Mouse (Mus musculus) liver, embryonic 13.5 days (tissue): Measurements from ENCODE around the gene Lrrk1. TPM values are rescaled to one million over a fixed set of nuclear protein-coding genes. Genes with fewer than 3 reads are reported as not detected.

Source experiments
- ATAC-seq: fragments of 200-750 bp; cut with Nextera tagmentation; 2 replicates; pipeline ENCODE4 v1.8.0; 2017; ENCODE audit warnings: low read depth, mild to moderate bottlenecking, moderate number of reproducible peaks, moderate library complexity
- DNase-seq: peaks from one replicate; pipeline ENCODE4 v3.0.0; 2022
- H3K27ac ChIP-seq: fragments of 300-500 bp; sonication (generic); 2 replicates; pipeline ENCODE4 v1.5.1; 2015; ENCODE audit warnings: moderate library complexity, mild to moderate bottlenecking, inconsistent platforms
- H3K27me3 ChIP-seq: fragments of 300-500 bp; sonication (generic); 2 replicates; pipeline ENCODE4 v1.6.1; 2015; ENCODE audit warnings: mild to moderate bottlenecking, inconsistent platforms
- H3K36me3 ChIP-seq: fragments of 300-500 bp; sonication (generic); 2 replicates; pipeline ENCODE4 v1.6.1; 2015; ENCODE audit warnings: mild to moderate bottlenecking, inconsistent platforms
- H3K4me1 ChIP-seq: fragments of 300-500 bp; sonication (generic); replicated peaks from 2 replicates; pipeline ENCODE4 v1.6.1; 2015; ENCODE audit warnings: inconsistent platforms
- H3K4me2 ChIP-seq: fragments of 300-500 bp; sonication (generic); 2 replicates; pipeline ENCODE4 v1.6.1; 2015; ENCODE audit warnings: inconsistent platforms, mild to moderate bottlenecking, moderate library complexity
- H3K4me3 ChIP-seq: fragments of 300-500 bp; sonication (generic); replicated peaks from 2 replicates; pipeline ENCODE4 v1.5.1; 2015; ENCODE audit warnings: mild to moderate bottlenecking, inconsistent platforms
- H3K9ac ChIP-seq: fragments of 300-500 bp; sonication (generic); 2 replicates; pipeline ENCODE4 v1.6.1; 2015; ENCODE audit warnings: mild to moderate bottlenecking, inconsistent platforms
- H3K9me3 ChIP-seq: fragments of 300-500 bp; sonication (generic); replicated peaks from 2 replicates; pipeline ENCODE4 v1.6.1; 2016; ENCODE audit warnings: inconsistent platforms
- WGBS: fragments of 180-500 bp; shearing (Covaris S2); methylation state at CpG from one replicate; pipeline ENCODE4 v1.1.7; 2015; ENCODE audit not compliant: insufficient replicate concordance; 5-methylcytosine and 5-hydroxymethylcytosine counted together
- polyA plus RNA-seq: library from polyadenylated mRNA; unstranded; fragments of >200 nt; fragmentation: Nextera tagmentation; extraction: Ambion mirVana; gene quantifications from 2 replicates; pipeline ENCODE4 v1.2.1, GENCODE M21; 2015

Gene Lrrk1
- polyA plus RNA-seq, 1 experiment from 2014 or later = 4.2 TPM

GRCm38 (mm10) chr7:66266942-66267850, 121.0 kb downstream of the Lrrk1 start:
- no peak overlapping the region for H3K4me3 ChIP-seq
- peak overlapping the region; percentile 50 for H3K4me2 ChIP-seq
- DNase-seq = peak; percentile 76
- no peaks in the 10 kb centered on the region for H3K27me3 ChIP-seq
- H3K9ac ChIP-seq = peak overlapping the region; percentile 53
- peak; percentile 100 for ATAC-seq
- H3K9me3 ChIP-seq = no peaks in the 10 kb centered on the region
- 56% methylated on average over 6 of the region's 6 CpGs for WGBS
- peaks cover 24% of the 10 kb centered on the region for H3K36me3 ChIP-seq
- peak overlapping the region; percentile 88 for H3K27ac ChIP-seq
- H3K4me1 ChIP-seq = peaks cover 36% of the 10 kb centered on the region

- no peak overlapping the region for H3K9ac ChIP-seq
- DNase-seq (no peak), ATAC-seq (no peak)
- H3K9me3 ChIP-seq = no peaks in the 10 kb centered on the region
- peaks cover 15% of the 10 kb centered on the region for H3K36me3 ChIP-seq
- H3K27ac ChIP-seq = no peak overlapping the region
- no peak overlapping the region for H3K4me2 ChIP-seq
- WGBS = 62% methylated on average over 5 of the region's 5 CpGs
- no peak overlapping the region for H3K4me3 ChIP-seq
- H3K4me1 ChIP-seq = peaks cover 43% of the 10 kb centered on the region
- no peaks in the 10 kb centered on the region for H3K27me3 ChIP-seq
Observed at GRCm38 (mm10) chr7:66263421-66263820, 124.7 kb downstream of the Lrrk1 start.

- DNase-seq (no peak), ATAC-seq (no peak)
- H3K4me1 ChIP-seq = peaks cover 35% of the 10 kb centered on the region
- peaks cover 15% of the 10 kb centered on the region for H3K36me3 ChIP-seq
- no peak overlapping the region for H3K9ac ChIP-seq
- H3K9me3 ChIP-seq = no peaks in the 10 kb centered on the region
- no peak overlapping the region for H3K4me2 ChIP-seq
- no peaks in the 10 kb centered on the region for H3K27me3 ChIP-seq
- no peak overlapping the region for H3K27ac ChIP-seq
- 76% methylated on average over 13 of the region's 13 CpGs for WGBS
- no peak overlapping the region for H3K4me3 ChIP-seq
Observed at GRCm38 (mm10) chr7:66262570-66263156, 125.5 kb downstream of the Lrrk1 start.

GRCm38 (mm10) chr7:66260763-66261390, 127.3 kb downstream of the Lrrk1 start:
- H3K4me1 ChIP-seq = peaks cover 22% of the 10 kb centered on the region
- no peak overlapping the region for H3K27ac ChIP-seq
- no peak overlapping the region for H3K4me3 ChIP-seq
- no peak overlapping the region for H3K4me2 ChIP-seq
- ATAC-seq (no peak), DNase-seq (no peak)
- WGBS = 79% methylated on average over 7 of the region's 7 CpGs
- no peaks in the 10 kb centered on the region for H3K9me3 ChIP-seq
- H3K27me3 ChIP-seq = no peaks in the 10 kb centered on the region
- H3K9ac ChIP-seq = no peak overlapping the region
- peaks cover 15% of the 10 kb centered on the region for H3K36me3 ChIP-seq

GRCm38 (mm10) chr7:66260295-66260694, 127.9 kb downstream of the Lrrk1 start:
- H3K9me3 ChIP-seq = no peaks in the 10 kb centered on the region
- H3K27ac ChIP-seq = no peak overlapping the region
- ATAC-seq = no peak
- no peak for DNase-seq
- H3K27me3 ChIP-seq = no peaks in the 10 kb centered on the region
- H3K4me1 ChIP-seq = peaks cover 20% of the 10 kb centered on the region
- H3K4me2 ChIP-seq = no peak overlapping the region
- WGBS = 75% methylated on average over 8 of the region's 8 CpGs
- no peak overlapping the region for H3K4me3 ChIP-seq
- H3K9ac ChIP-seq = no peak overlapping the region
- H3K36me3 ChIP-seq = peaks cover 12% of the 10 kb centered on the region

- Histone ChIP-seq H3K9ac (no peak overlapping the region), H3K4me3 (no peak overlapping the region), H3K4me1 (peaks cover 17% of the 10 kb centered on the region), H3K4me2 (no peak overlapping the region), H3K27ac (0 out of 2 replicates have a peak overlapping the region, but pooled peaks have one; percentile 0), H3K9me3 (no peaks in the 10 kb centered on the region), H3K36me3 (peaks cover 9% of the 10 kb centered on the region; the same call in 1 of the 2 replicates), H3K27me3 (no peaks in the 10 kb centered on the region)
- 85% methylated on average over 14 of the region's 14 CpGs for WGBS
- DNase-seq = no peak
- no peak for ATAC-seq
Observed at GRCm38 (mm10) chr7:66259436-66260206, 128.5 kb downstream of the Lrrk1 start.

GRCm38 (mm10) chr7:66258997-66259396, 129.2 kb downstream of the Lrrk1 start:
- H3K36me3 ChIP-seq = peaks cover 9% of the 10 kb centered on the region; the same call in 1 of the 2 replicates
- H3K4me2 ChIP-seq = no peak overlapping the region
- DNase-seq = no peak
- no peak for ATAC-seq
- no peak overlapping the region for H3K4me3 ChIP-seq
- peaks cover 20% of the 10 kb centered on the region for H3K4me1 ChIP-seq
- no peaks in the 10 kb centered on the region for H3K9me3 ChIP-seq
- 65% methylated on average over 5 of the region's 5 CpGs for WGBS
- H3K27me3 ChIP-seq = no peaks in the 10 kb centered on the region
- no peak overlapping the region for H3K9ac ChIP-seq
- H3K27ac ChIP-seq = 0 out of 2 replicates have a peak overlapping the region, but pooled peaks have one; percentile 0

GRCm38 (mm10) chr7:66257232-66257631, 130.9 kb downstream of the Lrrk1 start:
- H3K4me1 ChIP-seq = peaks cover 37% of the 10 kb centered on the region
- no peaks in the 10 kb centered on the region for H3K9me3 ChIP-seq
- no peaks in the 10 kb centered on the region for H3K27me3 ChIP-seq
- H3K4me3 ChIP-seq = no peak overlapping the region
- WGBS = 80% methylated on average over 5 of the region's 5 CpGs
- H3K4me2 ChIP-seq = no peak overlapping the region
- no peak for DNase-seq
- H3K9ac ChIP-seq = no peak overlapping the region
- ATAC-seq = no peak
- no peak overlapping the region for H3K27ac ChIP-seq
- H3K36me3 ChIP-seq = peaks cover 9% of the 10 kb centered on the region; the same call in 1 of the 2 replicates

GRCm38 (mm10) chr7:66256441-66256840, 131.7 kb downstream of the Lrrk1 start:
- WGBS = 73% methylated on average over 5 of the region's 5 CpGs
- Histone ChIP-seq H3K4me1 (peaks cover 44% of the 10 kb centered on the region), H3K4me2 (no peak overlapping the region), H3K9me3 (no peaks in the 10 kb centered on the region), H3K27me3 (no peaks in the 10 kb centered on the region), H3K4me3 (no peak overlapping the region), H3K9ac (no peak overlapping the region), H3K36me3 (peaks cover 2% of the 10 kb centered on the region; the same call in 1 of the 2 replicates), H3K27ac (no peak overlapping the region)
- ATAC-seq = no peak
- no peak for DNase-seq

GRCm38 (mm10) chr7:66254993-66255392, 133.2 kb downstream of the Lrrk1 start:
- Histone ChIP-seq H3K4me1 (peaks cover 46% of the 10 kb centered on the region), H3K4me2 (no peak overlapping the region), H3K27ac (0 out of 2 replicates have a peak overlapping the region, but pooled peaks have one; percentile 21), H3K4me3 (no peak overlapping the region), H3K9ac (no peak overlapping the region), H3K9me3 (no peaks in the 10 kb centered on the region), H3K36me3 (no peaks in the 10 kb centered on the region), H3K27me3 (no peaks in the 10 kb centered on the region)
- WGBS = 61% methylated on average over 8 of the region's 8 CpGs
- DNase-seq (no peak), ATAC-seq (no peak)
